Mouse (Mus musculus) left cerebral cortex, postnatal 14 days (tissue): ENCODE measurements at regions not wholly inside any gene's neighbourhood (a gene's known extent, or its start where the extent isn't known, plus 50 kb on each side); places are given as distances from the start of the nearest gene placed in this dataset.

Experiments
- DNase-seq, 2 experiments: peaks; one replicate each; pipeline ENCODE4 v3.0.0; 2021 to 2022; ENCODE audit warnings: low spot score in 2 of 2, mixed read lengths in 1 of 2
- intact Hi-C: fragments of 180-260 bp; cut with DNase I; formaldehyde crosslinking; loops from one replicate; pipeline ENCODE4 v1.15.1; 2025

DNA sequence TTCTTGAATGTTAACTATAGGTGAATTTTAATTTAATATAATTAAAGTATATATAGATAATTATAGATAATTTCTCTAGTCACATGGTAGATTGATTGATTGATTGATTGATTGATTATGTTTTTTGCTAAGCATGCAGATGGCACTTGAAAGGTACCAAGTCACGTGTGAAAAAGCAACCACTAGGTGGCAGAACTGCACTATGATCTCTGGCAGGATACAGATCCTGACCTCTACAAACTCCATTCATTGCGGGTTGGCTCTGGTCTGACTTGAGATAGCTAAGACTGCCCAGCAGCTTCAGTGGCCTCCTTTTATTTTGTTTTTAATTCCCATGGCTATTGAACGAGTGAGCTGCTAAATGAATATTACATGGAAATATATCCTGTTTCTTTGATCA is 229.7 kb upstream of the Grm3 start:
- intact Hi-C loops = no loop called here

DNA sequence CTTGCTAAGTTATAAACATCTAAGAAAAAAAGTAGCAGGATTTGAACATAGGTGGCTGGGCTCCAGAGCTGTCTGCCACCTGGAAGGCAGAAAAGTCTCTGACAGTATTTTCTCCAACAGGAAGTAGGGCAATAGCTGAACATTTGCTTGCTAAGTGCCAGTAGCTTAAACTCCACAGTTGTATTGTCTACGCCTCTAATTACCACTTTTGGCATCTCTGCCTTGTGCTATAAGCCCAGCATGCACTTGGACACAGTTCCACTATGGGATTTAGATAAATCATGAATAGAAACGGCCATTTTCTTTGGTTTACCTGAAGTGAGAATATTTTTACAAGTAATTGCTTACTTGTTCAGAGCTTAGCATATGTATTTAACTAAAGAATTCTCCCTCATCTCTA is 213.8 kb upstream of the Grm3 start:
- intact Hi-C loops = no loop called here
- no peak for DNase-seq

More for the DNA sequence above, 229.7 kb upstream of the Grm3 start:
- no peak for DNase-seq

DNA sequence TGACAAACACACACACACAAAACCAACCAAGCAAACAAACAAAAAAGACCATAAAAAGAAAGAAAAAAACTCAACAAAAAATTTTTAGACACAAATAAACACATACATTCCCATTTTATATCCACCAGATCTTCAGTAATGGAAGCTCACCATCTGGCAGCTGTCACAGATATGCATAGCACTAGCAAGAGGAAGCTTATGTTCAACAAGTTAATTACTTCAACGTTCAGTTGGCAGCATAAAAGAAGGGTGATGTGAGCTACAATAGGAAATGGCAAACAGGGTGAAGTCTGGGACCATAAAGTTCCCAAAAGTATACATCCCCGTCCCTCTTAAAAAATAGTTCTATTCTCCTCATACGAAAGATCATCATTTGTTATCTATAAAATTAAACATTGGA is 188.0 kb upstream of the Grm3 start:
- DNase-seq = peak in 1 of 2 experiments; percentile 5
- intact Hi-C loops = no loop called here

DNA sequence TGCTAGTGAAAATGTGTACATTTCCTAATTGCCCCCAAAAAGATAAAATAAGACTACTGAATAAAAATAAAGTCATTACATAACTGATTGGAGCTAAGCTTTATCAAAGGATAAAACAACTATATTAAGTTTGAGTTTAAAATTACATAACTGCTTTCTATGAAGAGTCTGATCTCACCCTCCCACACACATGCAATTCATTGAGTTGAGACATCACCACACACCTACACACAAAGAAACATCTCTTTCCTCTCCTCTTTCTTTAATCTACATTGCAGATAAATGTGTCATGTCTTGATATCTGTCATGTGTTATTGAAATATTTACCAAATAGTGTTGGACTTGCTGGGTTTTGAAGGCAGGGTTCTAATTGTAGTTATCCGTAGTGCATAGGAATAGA is 186.8 kb upstream of the Grm3 start:
- intact Hi-C loops = no loop called here
- DNase-seq = peak; percentile 5 to 36

DNA sequence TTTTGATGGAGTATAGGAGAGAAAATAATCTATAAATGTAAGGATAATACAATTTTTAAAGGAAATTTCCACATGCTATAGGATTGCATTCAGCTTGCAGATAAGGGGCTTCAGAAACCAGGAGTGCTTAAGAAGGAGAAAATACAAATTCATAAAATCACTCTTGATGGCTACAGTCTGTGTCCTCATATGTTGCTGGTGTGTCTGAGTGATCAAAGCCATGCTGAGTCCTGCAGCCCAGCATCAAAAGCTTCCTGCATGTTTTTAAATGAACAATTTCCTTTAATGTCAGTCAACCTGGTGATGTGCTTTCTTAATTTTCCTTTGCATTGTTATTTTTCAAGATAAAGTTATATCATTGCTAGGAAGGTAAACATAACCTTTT is 186.1 kb upstream of the Grm3 start:
- intact Hi-C loops = no loop called here
- no peak for DNase-seq

DNA sequence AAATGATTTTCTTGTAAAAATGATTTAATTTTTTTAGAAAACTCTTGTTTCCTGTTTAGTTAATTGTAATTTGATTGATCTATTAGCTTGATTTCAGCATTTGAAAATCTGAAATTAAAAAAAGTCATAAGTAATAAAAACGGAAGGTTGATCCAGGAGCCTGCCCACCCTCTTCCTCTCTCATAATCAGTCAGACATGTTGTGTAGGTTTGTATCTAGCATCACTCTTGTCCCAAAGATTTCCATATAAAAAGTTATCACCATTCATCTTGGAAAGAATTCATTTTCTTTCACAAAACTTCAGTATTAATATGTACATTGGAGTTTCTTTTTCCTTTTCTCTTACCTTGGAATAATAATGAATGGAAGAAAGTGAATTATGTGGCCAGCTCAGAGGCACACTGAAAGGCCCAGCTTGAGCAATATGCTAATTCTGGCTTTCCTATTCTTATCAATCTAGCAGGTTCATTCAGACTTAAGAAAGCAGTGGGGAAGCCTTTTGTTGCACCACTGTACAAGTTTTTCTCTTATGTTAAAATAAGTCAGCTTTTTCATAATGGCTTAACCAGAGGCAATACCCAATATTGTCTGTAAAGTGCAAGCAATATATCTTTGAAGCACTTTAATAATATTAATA is 185.6 kb upstream of the Grm3 start:
- intact Hi-C loops = no loop called here
- no peak for DNase-seq

DNA sequence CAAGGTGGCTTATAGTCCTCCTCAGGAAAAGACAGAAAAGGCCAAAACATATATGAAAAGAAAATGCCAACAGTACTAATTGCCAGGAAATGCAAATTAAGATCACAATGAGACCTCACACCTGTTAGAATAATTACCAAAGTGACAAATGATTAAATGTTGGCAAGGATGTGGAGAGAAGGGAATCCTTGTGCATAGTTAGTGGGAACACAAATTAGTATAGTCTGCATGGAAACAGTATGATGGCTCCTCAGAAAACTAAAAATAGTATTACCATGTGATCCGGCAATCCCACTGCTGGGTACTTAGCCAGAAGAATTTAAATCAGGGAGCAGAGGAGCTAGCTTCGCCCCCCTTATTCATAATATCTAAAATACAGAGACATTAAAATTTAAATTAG is 170.3 kb upstream of the Grm3 start:
- intact Hi-C loops = no loop called here
- DNase-seq = peak in 1 of 2 experiments; percentile 1

DNA sequence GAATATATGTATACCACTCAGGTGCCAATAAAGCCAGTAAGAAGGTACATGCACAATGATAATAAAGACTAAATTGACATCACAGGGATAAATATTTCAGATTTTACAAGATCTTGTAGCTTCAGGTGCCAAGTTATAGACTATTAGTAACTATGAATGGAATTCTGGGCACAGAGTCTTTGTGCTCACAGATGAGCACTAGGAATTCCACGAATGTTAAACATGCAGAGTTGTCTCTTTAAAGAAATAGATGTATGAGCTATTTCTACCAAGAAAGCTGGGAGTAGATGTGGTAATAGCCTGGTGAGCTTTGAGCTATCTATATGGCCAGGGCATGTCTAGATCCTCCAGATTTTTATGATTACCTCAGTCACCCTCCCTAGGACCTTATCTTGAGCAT is 153.1 kb upstream of the Grm3 start:
- intact Hi-C loops = no loop called here

DNA sequence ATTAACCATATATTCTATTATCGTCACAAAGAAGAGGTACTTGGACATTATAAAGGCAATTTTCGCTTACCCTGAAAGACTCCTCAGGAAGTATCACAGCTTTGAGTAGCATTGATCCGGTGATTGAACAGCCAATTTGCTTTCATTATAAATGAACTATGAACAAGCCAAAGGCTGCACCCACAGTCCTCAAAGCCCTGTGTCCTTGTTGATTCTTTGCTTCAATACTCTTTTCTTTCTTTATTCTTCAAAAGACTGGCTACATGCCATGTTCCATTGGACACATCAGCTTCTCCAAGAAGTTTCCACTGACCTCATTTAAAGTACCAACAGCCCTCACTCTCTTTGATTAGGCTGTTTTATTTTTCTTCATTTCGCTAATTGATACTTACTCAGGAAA is 144.1 kb upstream of the Grm3 start:
- intact Hi-C loops = no loop called here
- peak; percentile 3 to 6 for DNase-seq

More for the DNA sequence above, 153.1 kb upstream of the Grm3 start:
- DNase-seq = no peak

DNA sequence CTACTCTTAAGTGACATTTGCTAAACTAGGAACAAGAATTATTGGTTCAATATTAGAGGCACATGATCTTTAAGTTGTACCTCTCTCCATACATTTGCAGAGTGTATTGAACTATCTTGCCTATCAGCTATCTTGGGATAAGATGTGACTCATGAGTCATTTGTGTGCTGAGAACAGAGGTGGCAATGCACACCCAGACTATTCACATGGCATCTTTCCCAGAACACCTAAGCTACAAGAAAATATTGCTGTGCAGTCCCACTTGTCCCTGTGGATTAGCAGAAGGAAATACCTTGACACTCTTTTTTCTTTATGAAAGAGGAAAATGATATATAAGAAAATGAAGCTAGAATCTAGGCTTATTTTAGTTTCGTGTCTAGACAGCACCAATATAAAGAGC is 104.8 kb upstream of the Grm3 start:
- DNase-seq = no peak
- intact Hi-C loops = no loop called here

DNA sequence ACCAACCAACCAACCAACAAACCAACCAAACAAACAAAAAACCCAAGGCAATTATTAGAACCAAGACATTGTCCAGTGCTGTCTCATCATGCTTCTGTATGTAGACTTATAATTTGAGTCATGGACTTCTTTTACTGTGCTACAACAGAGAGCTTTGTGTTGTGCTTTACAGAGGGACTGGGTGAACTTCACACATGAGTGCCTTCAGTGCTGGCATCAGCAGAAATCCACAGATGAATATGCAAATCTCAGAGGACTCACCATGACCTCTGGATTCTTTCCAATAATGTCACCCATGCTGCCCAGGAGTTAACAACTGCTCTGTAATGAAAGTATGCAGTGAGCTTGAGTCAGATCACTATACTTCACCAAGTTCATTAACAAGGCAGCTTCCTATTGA is 76.7 kb upstream of the Grm3 start:
- intact Hi-C loops = no loop called here
- no peak for DNase-seq

DNA sequence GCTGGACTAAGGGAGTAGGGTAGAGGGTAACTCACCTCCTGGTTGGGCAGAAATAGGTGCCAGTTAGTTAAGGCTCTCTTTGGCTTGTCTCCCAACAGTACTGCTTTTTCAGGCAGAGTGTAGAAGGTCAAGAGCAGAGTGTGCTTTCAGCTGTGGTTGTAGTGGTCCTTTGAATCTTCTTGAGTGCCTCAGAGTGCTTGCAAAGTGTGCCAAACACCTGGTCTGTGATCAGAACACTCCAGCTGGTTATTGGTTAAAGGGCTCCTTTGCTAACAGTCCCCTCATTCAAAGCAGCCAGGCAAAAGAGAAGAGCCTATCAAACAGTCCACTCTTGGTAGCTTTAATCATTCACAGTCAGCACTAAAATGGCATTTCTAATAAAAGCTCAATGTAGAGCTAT is 56.1 kb upstream of the Grm3 start:
- peak in 1 of 2 experiments; percentile 2 for DNase-seq
- intact Hi-C loops = no loop called here
